28 mouse cellular contexts compared by ENCODE assay signal in genomic region chr17:58642273-58642672, GRCm38 (mm10).
DNase-seq lines count a peak whose midpoint lies in the region; ATAC-seq and TF ChIP-seq lines count a peak whose summit lies in the region.
"Had no signal": no experiment of that assay in that cellular context is flagged by ENCODE, and none has a peak within 500 bp of the region (broad histone marks: within the 10 kb centered on the region; RNA-seq: fewer than 3 reads in every experiment).

No protein-coding gene starts in this region.

- WGBS in kidney, embryonic 14.5 days, result 90% methylated on average over 1 of the region's 1 CpGs

- in situ Hi-C loops in Patski (cut with MboI; ENCODE audit: low pct_unique_long_range_greater_than_20kb), result no loop called here

- POLR2A ChIA-PET in Patski (lab: Charles Lee), result no interaction called here

- no peaks in the 10 kb centered on the region for H3K27me3 ChIP-seq in kidney, embryonic 14.5 days (ENCODE audit: control insufficient read depth, insufficient read depth, low read length)
- H3K27me3 ChIP-seq in Patski, result no peaks in the 10 kb centered on the region
- H3K27me3 ChIP-seq: limb, embryonic 15.5 days; liver, embryonic 13.5 days; neural tube, embryonic 15.5 days had no signal

- no peaks in the 10 kb centered on the region for H3K9me3 ChIP-seq in kidney, embryonic 14.5 days (ENCODE audit: control insufficient read depth, low read length)
- H3K9me3 ChIP-seq: limb, embryonic 10.5 days; limb, embryonic 15.5 days; liver, embryonic 13.5 days; neural tube, embryonic 15.5 days had no signal

- no peak overlapping the region for H3K9ac ChIP-seq in kidney, embryonic 14.5 days (ENCODE audit: low read depth, low read length)
- H3K9ac ChIP-seq: limb, embryonic 15.5 days; liver, embryonic 13.5 days; neural tube, embryonic 15.5 days had no signal

- no peak for TF ChIP-seq CTCF in Patski (IDR thresholded peaks at IDR 0.05)

- no peak overlapping the region for H3K27ac ChIP-seq in kidney, embryonic 14.5 days (ENCODE audit: low read depth, low read length)
- H3K27ac ChIP-seq: gastrocnemius, adult 2 months; limb, embryonic 10.5 days; limb, embryonic 15.5 days; liver, embryonic 13.5 days; macrophage; neural tube, embryonic 15.5 days had no signal

- no peak overlapping the region for H3K4me3 ChIP-seq in kidney, embryonic 14.5 days (ENCODE audit: low read length)
- H3K4me3 ChIP-seq: erythroblast, embryonic 14.5 days; gastrocnemius, adult 2 months; limb, embryonic 10.5 days; limb, embryonic 15.5 days; liver, embryonic 13.5 days; neural tube, embryonic 15.5 days had no signal

- DNase-seq in kidney, adult 9 months, result peak; percentile 3
- DNase-seq in NIH3T3 (ENCODE audit: low read depth), result peak; percentile 7
- no peak for DNase-seq in Patski (ENCODE audit: low read depth, low spot score)
- DNase-seq in kidney, postnatal 36 days, result peak; percentile 8 to 22
- DNase-seq in heart, postnatal 25 days (ENCODE audit: low spot score), result no peak
- no peak for DNase-seq in layer of hippocampus, adult 18-20 months (ENCODE audit: low spot score in 2 of 2)
- DNase-seq: adrenal gland, postnatal 10 days; B cell, adult 2 months; cerebellum, adult 11 months; cerebellum, adult 9-11 months; gastrocnemius, adult 2 months; gastrocnemius, postnatal 36 days; heart, postnatal 14 days; layer of hippocampus, adult 9-11 months; liver, embryonic 13.5 days; lung, adult 18-20 months; midbrain, embryonic 14.5 days; retina, postnatal 1 day; right cerebral cortex, postnatal 14 days; thymus, postnatal 25 days had no signal

- H3K4me1 ChIP-seq in kidney, embryonic 14.5 days (ENCODE audit: control insufficient read depth, insufficient read depth, low read length), result no peaks in the 10 kb centered on the region
- H3K4me1 ChIP-seq: limb, embryonic 10.5 days; limb, embryonic 15.5 days; liver, embryonic 13.5 days; neural tube, embryonic 15.5 days had no signal

- CTCF ChIA-PET in Patski (lab: Charles Lee), result no interaction called here

- ATAC-seq in kidney, embryonic 14.5 days (ENCODE audit: low FRiP score, low TSS enrichment), result no peak
- ATAC-seq in Patski, result peak; percentile 26
- ATAC-seq: forebrain, embryonic 16.5 days; hindbrain, embryonic 16.5 days had no signal

- no peak overlapping the region for H3K4me2 ChIP-seq in kidney, embryonic 14.5 days (replicated peaks; ENCODE audit: low read depth, low read length)
- H3K4me2 ChIP-seq: limb, embryonic 15.5 days; liver, embryonic 13.5 days; neural tube, embryonic 15.5 days had no signal

- intact Hi-C loops in heart, postnatal 25 days (cut with DNase I), result no loop called here

- no peaks in the 10 kb centered on the region for H3K36me3 ChIP-seq in kidney, embryonic 14.5 days (ENCODE audit: control insufficient read depth, insufficient read depth, low read length)
- H3K36me3 ChIP-seq: limb, embryonic 10.5 days; limb, embryonic 15.5 days; liver, embryonic 13.5 days; neural tube, embryonic 15.5 days had no signal

Comparison
In these comparisons a context has a peak if more than half of its experiments do, and no peak if none do; other contexts are left out.
1. DNase-seq: peak in kidney, adult 9 months (single experiment), NIH3T3 (single experiment) and kidney, postnatal 36 days (2 of 2); none in Patski (single experiment), heart, postnatal 25 days (single experiment) and layer of hippocampus, adult 18-20 months (0 of 2).